Mouse (Mus musculus) midbrain, embryonic 11.5 days (tissue): ENCODE results near the gene Fcor. TPM values are rescaled to one million over a fixed set of nuclear protein-coding genes. Genes with fewer than 3 reads are reported as not detected.

Experiments used
- ATAC-seq: fragments of 200-750 bp; cut with Nextera tagmentation; 2 replicates; pipeline ENCODE4 v1.8.0; 2017; ENCODE audit warnings: moderate TSS enrichment, moderate library complexity; ENCODE audit not compliant: low FRiP score
- DNase-seq: peaks from one replicate; pipeline ENCODE4 v3.0.0; 2015; ENCODE audit warnings: low spot score; ENCODE audit errors: missing footprints
- H3K27ac ChIP-seq: fragments of 300-500 bp; sonication (generic); 2 replicates; pipeline ENCODE4 v1.5.1; 2014; ENCODE audit warnings: low read depth, low read length
- H3K27me3 ChIP-seq: fragments of 300-500 bp; sonication (generic); 2 replicates; pipeline ENCODE4 v1.6.1; 2014; ENCODE audit warnings: mild to moderate bottlenecking, low read length, moderate library complexity, mixed read lengths; ENCODE audit not compliant: control insufficient read depth, insufficient read depth
- H3K36me3 ChIP-seq: fragments of 300-500 bp; sonication (generic); 2 replicates; pipeline ENCODE4 v1.6.1; 2014; ENCODE audit warnings: mild to moderate bottlenecking, low read length, moderate library complexity, mixed read lengths; ENCODE audit not compliant: control insufficient read depth, insufficient read depth
- H3K4me1 ChIP-seq: fragments of 300-500 bp; sonication (generic); 2 replicates; pipeline ENCODE4 v1.6.1; 2014; ENCODE audit warnings: low read length; ENCODE audit not compliant: control insufficient read depth, insufficient read depth
- H3K4me2 ChIP-seq: fragments of 300-500 bp; sonication (generic); 2 replicates; pipeline ENCODE4 v1.6.1; 2014; ENCODE audit warnings: mild to moderate bottlenecking, moderate library complexity
- H3K4me3 ChIP-seq: fragments of 300-500 bp; sonication (generic); 2 replicates; pipeline ENCODE4 v1.5.1; 2014; ENCODE audit warnings: low read depth, low read length
- H3K9ac ChIP-seq: fragments of 300-500 bp; sonication (generic); 2 replicates; pipeline ENCODE4 v1.6.1; 2014; ENCODE audit warnings: low read length
- H3K9me3 ChIP-seq: fragments of 300-500 bp; sonication (generic); 2 replicates; pipeline ENCODE4 v1.6.1; 2016; ENCODE audit warnings: low read length; ENCODE audit not compliant: control insufficient read depth
- WGBS: fragments of 180-500 bp; shearing (Covaris S2); extraction: QIAGEN DNeasy Blood & Tissue Kit; methylation state at CpG from one replicate; pipeline ENCODE4 v1.1.7; 2014; 5-methylcytosine and 5-hydroxymethylcytosine counted together
- polyA plus RNA-seq: library from polyadenylated mRNA; unstranded; fragments of >200 nt; fragmentation: Nextera tagmentation; extraction: Ambion mirVana; gene quantifications from 2 replicates; pipeline ENCODE4 v1.2.1, GENCODE M21; 2014

The Fcor gene
- polyA plus RNA-seq = 5.4 and 6.8 TPM in 2 replicates

GRCm38 (mm10) chr8:3671980-3672491 lies at the start of gene Fcor:
Fcor (minus strand) TSS chr8:3672362.
- no peaks in the 10 kb centered on the region for H3K27me3 ChIP-seq
- H3K4me3 ChIP-seq = peak within 1 kb of the TSS; percentile 50
- H3K4me2 ChIP-seq = peak within 1 kb of the TSS; percentile 64
- under 1% methylated on average over 23 of the region's 23 CpGs for WGBS
- peak; percentile 98 for DNase-seq
- peak within 1 kb of the TSS; percentile 73 for H3K9ac ChIP-seq
- H3K27ac ChIP-seq = peak within 1 kb of the TSS; percentile 9; the same call in 1 of the 2 replicates
- ATAC-seq = peak; percentile 84
- no peaks in the 10 kb centered on the region for H3K9me3 ChIP-seq
- H3K36me3 ChIP-seq = no peaks in the 10 kb centered on the region
- H3K4me1 ChIP-seq = no peaks in the 10 kb centered on the region; the same call in 1 of the 2 replicates

GRCm38 (mm10) chr8:3721041-3721440 lies 48.9 kb upstream of the Fcor start:
- Histone ChIP-seq H3K4me3 (no peak overlapping the region), H3K4me2 (no peak overlapping the region), H3K36me3 (no peaks in the 10 kb centered on the region), H3K4me1 (no peaks in the 10 kb centered on the region), H3K27ac (no peak overlapping the region), H3K27me3 (no peaks in the 10 kb centered on the region), H3K9ac (no peak overlapping the region), H3K9me3 (no peaks in the 10 kb centered on the region)
- no peak for ATAC-seq
- WGBS = 68% methylated on average over 1 of the region's 1 CpGs
- DNase-seq = no peak

GRCm38 (mm10) chr8:3720551-3720950 lies 48.4 kb upstream of the Fcor start, which contains the start of gene Clec4g:
Clec4g (minus strand) TSS chr8:3720651.
- Histone ChIP-seq H3K9ac (no peak within 1 kb of the TSS), H3K36me3 (no peaks in the 10 kb centered on the region), H3K27me3 (no peaks in the 10 kb centered on the region), H3K4me2 (no peak within 1 kb of the TSS), H3K4me1 (no peaks in the 10 kb centered on the region), H3K27ac (no peak within 1 kb of the TSS), H3K4me3 (no peak within 1 kb of the TSS), H3K9me3 (no peaks in the 10 kb centered on the region)
- 78% methylated on average over 5 of the region's 5 CpGs for WGBS
- no peak for DNase-seq
- no peak for ATAC-seq

GRCm38 (mm10) chr8:3718559-3718958 lies 46.4 kb upstream of the Fcor start:
- H3K27me3 ChIP-seq = no peaks in the 10 kb centered on the region
- 19% methylated on average over 14 of the region's 14 CpGs for WGBS
- no peak overlapping the region for H3K27ac ChIP-seq
- H3K9ac ChIP-seq = no peak overlapping the region
- no peaks in the 10 kb centered on the region for H3K36me3 ChIP-seq
- no peak overlapping the region for H3K4me2 ChIP-seq
- peak; percentile 91 for DNase-seq
- no peaks in the 10 kb centered on the region for H3K9me3 ChIP-seq
- no peak overlapping the region for H3K4me3 ChIP-seq
- ATAC-seq = peak; percentile 73
- H3K4me1 ChIP-seq = no peaks in the 10 kb centered on the region

GRCm38 (mm10) chr8:3717321-3717954 lies 45.3 kb upstream of the Fcor start:
- H3K4me2 ChIP-seq = no peak overlapping the region
- H3K27ac ChIP-seq = no peak overlapping the region
- no peaks in the 10 kb centered on the region for H3K36me3 ChIP-seq
- no peaks in the 10 kb centered on the region for H3K27me3 ChIP-seq
- no peak overlapping the region for H3K9ac ChIP-seq
- ATAC-seq = no peak
- DNase-seq = no peak
- H3K9me3 ChIP-seq = no peaks in the 10 kb centered on the region
- no peaks in the 10 kb centered on the region for H3K4me1 ChIP-seq
- 86% methylated on average over 12 of the region's 12 CpGs for WGBS
- H3K4me3 ChIP-seq = no peak overlapping the region

- DNase-seq = no peak
- Histone ChIP-seq H3K4me2 (no peak overlapping the region), H3K27ac (no peak overlapping the region), H3K27me3 (no peaks in the 10 kb centered on the region), H3K4me1 (no peaks in the 10 kb centered on the region), H3K36me3 (no peaks in the 10 kb centered on the region), H3K9ac (no peak overlapping the region), H3K9me3 (no peaks in the 10 kb centered on the region), H3K4me3 (no peak overlapping the region)
- ATAC-seq = no peak
- 68% methylated on average over 2 of the region's 2 CpGs for WGBS
Observed at GRCm38 (mm10) chr8:3711646-3712045, 39.5 kb upstream of the Fcor start.

- Histone ChIP-seq H3K4me2 (no peak overlapping the region), H3K9me3 (no peaks in the 10 kb centered on the region), H3K27me3 (no peaks in the 10 kb centered on the region), H3K4me3 (no peak overlapping the region), H3K9ac (no peak overlapping the region), H3K4me1 (no peaks in the 10 kb centered on the region), H3K27ac (no peak overlapping the region), H3K36me3 (no peaks in the 10 kb centered on the region)
- ATAC-seq (no peak), DNase-seq (no peak)
- 90% methylated on average over 3 of the region's 3 CpGs for WGBS
Observed at GRCm38 (mm10) chr8:3710312-3710711, 38.1 kb upstream of the Fcor start.

GRCm38 (mm10) chr8:3707611-3708010 lies 35.4 kb upstream of the Fcor start:
- no peak overlapping the region for H3K4me3 ChIP-seq
- no peaks in the 10 kb centered on the region for H3K4me1 ChIP-seq
- no peaks in the 10 kb centered on the region for H3K27me3 ChIP-seq
- no peaks in the 10 kb centered on the region for H3K36me3 ChIP-seq
- H3K9me3 ChIP-seq = no peaks in the 10 kb centered on the region
- ATAC-seq = no peak
- no peak overlapping the region for H3K27ac ChIP-seq
- 77% methylated on average over 7 of the region's 7 CpGs for WGBS
- no peak overlapping the region for H3K9ac ChIP-seq
- no peak for DNase-seq
- no peak overlapping the region for H3K4me2 ChIP-seq

- no peaks in the 10 kb centered on the region for H3K36me3 ChIP-seq
- H3K27me3 ChIP-seq = no peaks in the 10 kb centered on the region
- no peak overlapping the region for H3K4me2 ChIP-seq
- H3K9me3 ChIP-seq = no peaks in the 10 kb centered on the region
- ATAC-seq = no peak
- H3K9ac ChIP-seq = no peak overlapping the region
- no peak overlapping the region for H3K27ac ChIP-seq
- 48% methylated on average over 4 of the region's 4 CpGs for WGBS
- DNase-seq = no peak
- no peak overlapping the region for H3K4me3 ChIP-seq
- H3K4me1 ChIP-seq = no peaks in the 10 kb centered on the region
Observed at GRCm38 (mm10) chr8:3705711-3706110, 33.5 kb upstream of the Fcor start.
